Mouse (Mus musculus) bone marrow macrophage, adult 2 months (primary cell): ENCODE data around the gene Als2cl.

Experiments
- CTCF ChIP-seq: IDR thresholded peaks from 2 replicates; pipeline ENCODE4 v1.5.1; 2012; ENCODE audit warnings: low read depth, mild to moderate bottlenecking, low read length, moderate library complexity
- POLR2A ChIP-seq: IDR thresholded peaks from 2 replicates; pipeline ENCODE4 v1.6.1; 2012; ENCODE audit warnings: mild to moderate bottlenecking, low read depth, low read length, borderline replicate concordance

GRCm38 (mm10) chr9:110836112-110836511 is 43.6 kb upstream of the Als2cl start:
- TF ChIP-seq CTCF (no peak), POLR2A (no peak)
